Mouse (Mus musculus) lung, postnatal 25 days (tissue): ENCODE results near the gene Pold1.
A peak's percentile ranks its signal among the peaks of the same experiment; 100 is the strongest.

Experiments
- DNase-seq: peaks from one replicate; pipeline ENCODE4 v3.0.0; 2022; ENCODE audit warnings: low spot score

Pold1 gene

GRCm38 (mm10) chr7:44543071-44543470 lies 5.6 kb downstream of the Pold1 start:
- no peak for DNase-seq

GRCm38 (mm10) chr7:44542555-44542954 lies 6.1 kb downstream of the Pold1 start:
- DNase-seq, result no peak

GRCm38 (mm10) chr7:44538756-44539624 lies 9.7 kb downstream of the Pold1 start:
- DNase-seq, result no peak

GRCm38 (mm10) chr7:44537496-44537895 lies 11.2 kb downstream of the Pold1 start:
- no peak for DNase-seq

- no peak for DNase-seq
Measured at GRCm38 (mm10) chr7:44537009-44537408, 11.6 kb downstream of the Pold1 start.

GRCm38 (mm10) chr7:44536590-44536968 lies 12.1 kb downstream of the Pold1 start:
- DNase-seq, result peak; percentile 81

GRCm38 (mm10) chr7:44535657-44536589 lies 12.7 kb downstream of the Pold1 start:
- DNase-seq, result no peak

GRCm38 (mm10) chr7:44534656-44535441 lies 13.8 kb downstream of the Pold1 start:
- no peak for DNase-seq

GRCm38 (mm10) chr7:44534242-44534641 lies 14.4 kb downstream of the Pold1 start:
- DNase-seq, result peak; percentile 49

- DNase-seq, result no peak
Measured at GRCm38 (mm10) chr7:44533746-44534045, 15.0 kb downstream of the Pold1 start.

GRCm38 (mm10) chr7:44532918-44533745 lies 15.5 kb downstream of the Pold1 start:
- DNase-seq, result no peak

GRCm38 (mm10) chr7:44531946-44532732 lies 16.5 kb downstream of the Pold1 start, which contains the start of gene Spib:
Spib (minus strand) TSS chr7:44532071.
- no peak for DNase-seq

GRCm38 (mm10) chr7:44531207-44531606 lies 17.4 kb downstream of the Pold1 start:
- no peak for DNase-seq

GRCm38 (mm10) chr7:44530507-44530906 lies 18.1 kb downstream of the Pold1 start:
- DNase-seq, result no peak

GRCm38 (mm10) chr7:44529518-44529917 lies 19.1 kb downstream of the Pold1 start:
- DNase-seq, result no peak

- DNase-seq, result peak; percentile 87
Measured at GRCm38 (mm10) chr7:44527483-44528398, 20.9 kb downstream of the Pold1 start.

GRCm38 (mm10) chr7:44526414-44527154 lies 22.1 kb downstream of the Pold1 start:
- no peak for DNase-seq

- peak; percentile 91 for DNase-seq
Measured at GRCm38 (mm10) chr7:44525126-44525832, 23.4 kb downstream of the Pold1 start.
